Mouse (Mus musculus) bone marrow macrophage, adult 2 months (primary cell): ENCODE measurements at regions not wholly inside any gene's neighbourhood (a gene's known extent, or its start where the extent isn't known, plus 50 kb on each side); places are given as distances from the start of the nearest gene placed in this dataset.

ENCODE experiments used
- CTCF ChIP-seq: IDR thresholded peaks from 2 replicates; pipeline ENCODE4 v1.5.1; 2012; ENCODE audit warnings: low read depth, mild to moderate bottlenecking, low read length, moderate library complexity
- POLR2A ChIP-seq: IDR thresholded peaks from 2 replicates; pipeline ENCODE4 v1.6.1; 2012; ENCODE audit warnings: mild to moderate bottlenecking, low read depth, low read length, borderline replicate concordance

DNA sequence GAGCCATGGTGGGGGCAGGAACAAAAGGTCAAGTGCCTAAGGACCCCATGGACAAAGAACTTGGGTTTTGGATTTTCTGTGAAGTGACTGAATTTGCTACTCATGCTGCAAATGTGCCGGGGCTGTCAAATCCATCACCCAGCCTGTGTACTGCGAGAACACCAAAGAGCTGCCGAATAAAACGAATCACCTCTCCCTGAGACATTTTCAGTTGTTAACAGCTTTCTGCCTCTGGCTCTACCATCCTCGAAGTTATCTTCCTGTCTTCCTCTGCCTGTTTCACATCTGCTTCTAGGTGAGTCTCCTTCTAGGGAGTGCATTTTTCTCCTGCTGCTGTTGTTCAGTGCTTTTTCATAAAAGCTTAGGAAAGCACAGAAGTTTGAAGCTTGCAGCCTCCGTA is 283.3 kb upstream of the Gm21798 start:
- TF ChIP-seq POLR2A (no peak), CTCF (no peak)
